Mouse (Mus musculus): ENCODE data around the gene Sp8.

GRCm38 (mm10) chr12:118872673-118873072, 26.5 kb downstream of the Sp8 start:
- no peak for TF ChIP-seq POLR2A (IDR thresholded peaks at IDR 0.05; ENCODE audit: control insufficient read depth, extremely low read depth, insufficient read depth, low read length, poor library complexity)
- no peak for TF ChIP-seq CTCF (IDR thresholded peaks at IDR 0.05; ENCODE audit: borderline replicate concordance, control insufficient read depth, extremely low read depth, insufficient read depth, low read length, poor library complexity)

All from thymus, adult 2 months (tissue).